Comparison of ENCODE assay signal across 8 mouse cellular contexts in genomic region chr14:31641506-31642155, GRCm38 (mm10). TPM values are rescaled to one million over a fixed set of nuclear protein-coding genes. Genes with fewer than 3 reads are reported as not detected.
DNase-seq lines count a peak whose midpoint lies in the region; ATAC-seq and TF ChIP-seq lines count a peak whose summit lies in the region.

No protein-coding gene starts in this region.

- peaks cover 3% of the 10 kb centered on the region for H3K4me1 ChIP-seq in lung, adult 2 months (ENCODE audit: control insufficient read depth, insufficient read depth, low read length)
- peaks cover 16% of the 10 kb centered on the region for H3K4me1 ChIP-seq in forebrain, embryonic 13.5 days
- peaks cover 8% of the 10 kb centered on the region; the same call in 1 of the 2 replicates for H3K4me1 ChIP-seq in neural tube, embryonic 14.5 days (ENCODE audit: control insufficient read depth, insufficient read depth, low read length)

- 52% methylated on average over 9 of the region's 9 CpGs for whole genome bisulfite sequencing in lung, adult 2 months
- WGBS in forebrain, embryonic 13.5 days, result 72% methylated on average over 9 of the region's 9 CpGs
- 80% methylated on average over 9 of the region's 9 CpGs for WGBS in neural tube, embryonic 14.5 days

- H3K4me2 ChIP-seq in forebrain, embryonic 13.5 days, result peak overlapping the region; percentile 94
- H3K4me2 ChIP-seq in neural tube, embryonic 14.5 days (ENCODE audit: low read depth, low read length), result peak overlapping the region; percentile 62

- no peaks in the 10 kb centered on the region for H3K36me3 ChIP-seq in forebrain, embryonic 13.5 days (ENCODE audit: poor library complexity, severe bottlenecking)
- H3K36me3 ChIP-seq in neural tube, embryonic 14.5 days (ENCODE audit: control insufficient read depth, insufficient read depth, low read length), result no peaks in the 10 kb centered on the region

- peak overlapping the region; percentile 71 for H3K9ac ChIP-seq in forebrain, embryonic 13.5 days
- H3K9ac ChIP-seq in neural tube, embryonic 14.5 days (replicated peaks; ENCODE audit: low read depth, low read length), result peak overlapping the region; percentile 63; the same call in 1 of the 2 replicates

- intact Hi-C loops in left cerebral cortex, postnatal 4 days (cut with DNase I), result no loop called here

- ATAC-seq in forebrain, embryonic 13.5 days, result no peak
- ATAC-seq in neural tube, embryonic 14.5 days (ENCODE audit: low read depth), result no peak

- H3K27ac ChIP-seq in forebrain, embryonic 13.5 days, result no peak overlapping the region
- no peak overlapping the region for H3K27ac ChIP-seq in neural tube, embryonic 14.5 days (ENCODE audit: low read depth, low read length)

- TF ChIP-seq POLR2A in lung, adult 2 months (IDR thresholded peaks at IDR 0.05; ENCODE audit: borderline replicate concordance, extremely low read depth, low read depth, low read length), result no peak

- H3K27me3 ChIP-seq in forebrain, embryonic 13.5 days, result no peaks in the 10 kb centered on the region
- no peaks in the 10 kb centered on the region for H3K27me3 ChIP-seq in neural tube, embryonic 14.5 days (ENCODE audit: control insufficient read depth, insufficient read depth, low read length)

- peak overlapping the region; percentile 63 for H3K4me3 ChIP-seq in lung, adult 2 months (replicated peaks; ENCODE audit: extremely low read depth, low read depth, low read length)
- H3K4me3 ChIP-seq in forebrain, embryonic 13.5 days, result peak overlapping the region; percentile 65
- H3K4me3 ChIP-seq in neural tube, embryonic 14.5 days (ENCODE audit: low read depth, low read length), result peak overlapping the region; percentile 65

- TF ChIP-seq CTCF in lung, adult 2 months (IDR thresholded peaks at IDR 0.05; ENCODE audit: insufficient read depth, low read length), result no peak

- H3K9me3 ChIP-seq in forebrain, embryonic 13.5 days (replicated peaks), result no peaks in the 10 kb centered on the region
- no peaks in the 10 kb centered on the region for H3K9me3 ChIP-seq in neural tube, embryonic 14.5 days (ENCODE audit: control insufficient read depth, low read length)

- DNase-seq in lung, adult 2 months, result no peak
- no peak for DNase-seq in lung, postnatal 25 days (ENCODE audit: low spot score)
- peak; percentile 77 for DNase-seq in kidney, postnatal 14 days
- DNase-seq in layer of hippocampus, postnatal 10 days (ENCODE audit: low spot score in 2 of 2), result no peak
- no peak for DNase-seq in retina, embryonic 14.5 days (ENCODE audit: low spot score)
- DNase-seq in left cerebral cortex, postnatal 4 days, result no peak

RNA-seq across cellular contexts. Expression of gene Hacl1, which starts 0.5 kb away (rescaled TPM):
- polyA plus RNA-seq in lung, adult 2 months (2012; rRNA removed), result 7.8 and 10.7 TPM in 2 replicates
- 7.7 and 8.9 TPM in 2 replicates for polyA plus RNA-seq in forebrain, embryonic 13.5 days (2015; fragmentation: Nextera tagmentation; extraction: Ambion mirVana)
- 10.0 and 13.5 TPM in 2 replicates for polyA plus RNA-seq in neural tube, embryonic 14.5 days (2014; fragmentation: Nextera tagmentation; extraction: Ambion mirVana)
- total RNA-seq in layer of hippocampus, postnatal 10 days (2021), result 1 to 10 TPM; 8.9 TPM
- 1 to 10 TPM; 4.9 to 6.0 TPM for total RNA-seq in left cerebral cortex, postnatal 4 days (2021)

RNA-seq across cellular contexts. Expression of gene Btd, which starts 0.8 kb away (rescaled TPM):
- 27.5 and 52.3 TPM in 2 replicates for polyA plus RNA-seq in lung, adult 2 months (2012; rRNA removed)
- 12.5 and 12.7 TPM in 2 replicates for polyA plus RNA-seq in forebrain, embryonic 13.5 days (2015; fragmentation: Nextera tagmentation; extraction: Ambion mirVana)
- 14.4 and 17.7 TPM in 2 replicates for polyA plus RNA-seq in neural tube, embryonic 14.5 days (2014; fragmentation: Nextera tagmentation; extraction: Ambion mirVana)
- 10 to 100 TPM; 11.8 to 11.9 TPM for total RNA-seq in layer of hippocampus, postnatal 10 days (2021)
- total RNA-seq in left cerebral cortex, postnatal 4 days (2021), result 1 to 10 TPM; 9.5 to 10.0 TPM

RNA-seq across cellular contexts. Expression of gene Gm49387, which starts 1.0 kb away (rescaled TPM):
- polyA plus RNA-seq in lung, adult 2 months (2012; rRNA removed), result not detected in 2 replicates
- polyA plus RNA-seq in forebrain, embryonic 13.5 days (2015; fragmentation: Nextera tagmentation; extraction: Ambion mirVana), result not detected in 2 replicates
- not detected in 2 replicates for polyA plus RNA-seq in neural tube, embryonic 14.5 days (2014; fragmentation: Nextera tagmentation; extraction: Ambion mirVana)
- total RNA-seq in layer of hippocampus, postnatal 10 days (2021), result not detected
- total RNA-seq in left cerebral cortex, postnatal 4 days (2021), result not detected

RNA-seq across cellular contexts. Expression of gene Colq, which starts 50.5 kb away (rescaled TPM):
- 37.6 and 55.3 TPM in 2 replicates for polyA plus RNA-seq in lung, adult 2 months (2012; rRNA removed)
- not detected in 2 replicates for polyA plus RNA-seq in forebrain, embryonic 13.5 days (2015; fragmentation: Nextera tagmentation; extraction: Ambion mirVana)
- 0.12 and 0.23 TPM in 2 replicates for polyA plus RNA-seq in neural tube, embryonic 14.5 days (2014; fragmentation: Nextera tagmentation; extraction: Ambion mirVana)
- total RNA-seq in layer of hippocampus, postnatal 10 days (2021), result under 1 TPM; 0.23 to 0.33 TPM
- under 1 TPM; 0.16 to 0.18 TPM for total RNA-seq in left cerebral cortex, postnatal 4 days (2021)
